9 mouse cellular contexts compared by ENCODE assay signal in the genomic region with DNA sequence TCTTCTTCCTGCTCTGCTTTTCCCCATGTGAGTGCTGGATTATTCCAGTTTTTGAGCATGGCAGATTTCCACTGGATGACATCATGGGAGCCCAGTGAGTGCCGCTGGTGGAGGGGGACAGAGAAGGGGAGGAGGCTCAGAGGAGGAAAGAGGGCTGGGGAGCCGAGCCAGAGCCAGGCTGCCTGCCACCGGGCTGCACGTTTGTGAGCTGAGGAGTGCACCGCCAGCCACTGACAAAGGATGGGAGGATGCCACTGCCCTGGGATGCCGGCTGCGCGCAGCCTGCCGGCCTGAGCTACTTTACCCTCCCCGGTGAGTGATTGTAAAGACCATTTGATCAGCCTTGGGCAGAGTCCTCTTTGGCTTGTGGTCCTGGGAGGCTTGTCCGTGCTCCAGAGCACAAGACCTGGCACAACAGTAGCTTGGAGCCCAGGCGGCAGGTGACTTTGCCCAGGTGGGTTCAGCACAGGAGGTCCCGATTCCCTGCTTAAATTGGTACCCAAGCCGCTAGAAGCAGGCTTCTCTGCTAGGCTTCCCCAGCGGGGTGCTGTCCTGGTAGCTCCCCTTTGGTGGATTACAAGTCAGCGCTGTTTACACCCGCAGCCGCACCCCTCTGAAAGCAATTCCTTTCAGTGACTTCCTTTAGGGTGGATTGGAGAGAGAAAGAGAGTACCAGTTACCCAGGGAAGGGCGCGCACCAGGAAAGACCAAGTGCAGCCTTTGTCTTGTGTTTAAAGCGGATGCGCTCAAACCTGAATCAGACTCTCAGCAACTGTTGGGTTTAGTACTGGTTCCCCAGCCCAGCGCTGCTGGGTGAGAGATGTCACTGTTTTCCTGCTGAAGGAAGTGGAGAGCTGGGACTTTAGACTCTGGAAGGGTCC. TPM values are rescaled to one million over a fixed set of nuclear protein-coding genes. Genes with fewer than 3 reads are reported as not detected.
A peak's percentile ranks its signal among the peaks of the same experiment; 100 is the strongest.
DNase-seq lines count a peak whose midpoint lies in the region; ATAC-seq and TF ChIP-seq lines count a peak whose summit lies in the region.
"Had no signal": no experiment of that assay in that cellular context is flagged by ENCODE, and none has a peak within 500 bp of the region (broad histone marks: within the 10 kb centered on the region; RNA-seq: fewer than 3 reads in every experiment).

March1 (plus strand) TSS at position 30 of the 881 bp plus-strand sequence.

- H3K4me2 ChIP-seq in forebrain, postnatal 0 days (ENCODE audit: low read depth), result peak within 1 kb of the TSS; percentile 73
- peak within 1 kb of the TSS; percentile 46 for H3K4me2 ChIP-seq in neural tube, embryonic 11.5 days (ENCODE audit: low read depth)
- H3K4me2 ChIP-seq in liver, embryonic 12.5 days, result no peak within 1 kb of the TSS
- H3K4me2 ChIP-seq in liver, postnatal 0 days (ENCODE audit: low read depth, low read length), result no peak within 1 kb of the TSS

- ATAC-seq in forebrain, postnatal 0 days, result peak; percentile 97
- ATAC-seq in neural tube, embryonic 11.5 days (ENCODE audit: insufficient read depth, low FRiP score, low TSS enrichment), result peak; percentile 62
- ATAC-seq in liver, embryonic 12.5 days, result no peak
- no peak for ATAC-seq in liver, postnatal 0 days
- ATAC-seq in activated CD4-positive, CD25-positive, alpha-beta regulatory T cell, adult 4 months, result no peak

- peaks cover 23% of the 10 kb centered on the region for H3K27me3 ChIP-seq in E14TG2a.4 (ENCODE audit: insufficient read depth, low read length)
- no peaks in the 10 kb centered on the region for H3K27me3 ChIP-seq in forebrain, postnatal 0 days (ENCODE audit: insufficient read depth, low read length)
- no peaks in the 10 kb centered on the region for H3K27me3 ChIP-seq in neural tube, embryonic 11.5 days (ENCODE audit: control insufficient read depth, insufficient read depth, low read length)
- peaks cover 15% of the 10 kb centered on the region for H3K27me3 ChIP-seq in liver, embryonic 12.5 days (replicated peaks)
- H3K27me3 ChIP-seq in liver, postnatal 0 days (ENCODE audit: insufficient read depth, low read length), result no peaks in the 10 kb centered on the region

- peak within 1 kb of the TSS; percentile 93 for H3K9ac ChIP-seq in forebrain, postnatal 0 days
- H3K9ac ChIP-seq in neural tube, embryonic 11.5 days (ENCODE audit: low read length), result 0 out of 2 replicates have a peak within 1 kb of the TSS, but pooled peaks have one; percentile 23
- no peak within 1 kb of the TSS for H3K9ac ChIP-seq in liver, embryonic 12.5 days
- no peak within 1 kb of the TSS for H3K9ac ChIP-seq in liver, postnatal 0 days (replicated peaks)
- H3K9ac ChIP-seq: liver, embryonic 14.5 days had no signal

- WGBS in forebrain, postnatal 0 days, result under 1% methylated on average over 23 of the region's 23 CpGs
- WGBS in neural tube, embryonic 11.5 days, result under 1% methylated on average over 23 of the region's 23 CpGs
- WGBS in liver, embryonic 12.5 days (ENCODE audit: insufficient replicate concordance), result 6% methylated on average over 23 of the region's 23 CpGs
- WGBS in liver, postnatal 0 days (ENCODE audit: insufficient replicate concordance), result 3% methylated on average over 23 of the region's 23 CpGs

- no peaks in the 10 kb centered on the region for H3K9me3 ChIP-seq in E14TG2a.4 (ENCODE audit: low read length)
- H3K9me3 ChIP-seq in forebrain, postnatal 0 days (ENCODE audit: low read length), result no peaks in the 10 kb centered on the region
- H3K9me3 ChIP-seq in neural tube, embryonic 11.5 days (ENCODE audit: control insufficient read depth, low read length), result no peaks in the 10 kb centered on the region
- H3K9me3 ChIP-seq in liver, embryonic 12.5 days (replicated peaks), result no peaks in the 10 kb centered on the region
- H3K9me3 ChIP-seq in liver, postnatal 0 days (ENCODE audit: low read length), result no peaks in the 10 kb centered on the region

- TF ChIP-seq CTCF in E14TG2a.4 (conservative IDR thresholded peaks at IDR 0.05; ENCODE audit: low read length), result no peak
- TF ChIP-seq CTCF in forebrain, postnatal 0 days (IDR thresholded peaks at IDR 0.05; ENCODE audit: low read depth), result no peak
- TF ChIP-seq CTCF in liver, postnatal 0 days (IDR thresholded peaks at IDR 0.05; ENCODE audit: low read depth), result no peak

- TF ChIP-seq EP300 in liver, postnatal 0 days (IDR thresholded peaks at IDR 0.05; ENCODE audit: low read depth), result no peak

- H3K36me3 ChIP-seq in E14TG2a.4 (ENCODE audit: insufficient read depth, low read length), result no peaks in the 10 kb centered on the region
- H3K36me3 ChIP-seq in forebrain, postnatal 0 days (ENCODE audit: insufficient read depth), result no peaks in the 10 kb centered on the region
- H3K36me3 ChIP-seq in neural tube, embryonic 11.5 days (ENCODE audit: control insufficient read depth, insufficient read depth, low read length), result no peaks in the 10 kb centered on the region
- H3K36me3 ChIP-seq in liver, embryonic 12.5 days, result no peaks in the 10 kb centered on the region
- H3K36me3 ChIP-seq in liver, postnatal 0 days (replicated peaks; ENCODE audit: insufficient read depth, low read length), result no peaks in the 10 kb centered on the region

- H3K4me3 ChIP-seq in E14TG2a.4 (replicated peaks; ENCODE audit: low read length), result peak within 1 kb of the TSS; percentile 76
- peak within 1 kb of the TSS; percentile 65 for H3K4me3 ChIP-seq in forebrain, postnatal 0 days (ENCODE audit: low read depth, low read length)
- H3K4me3 ChIP-seq in neural tube, embryonic 11.5 days (ENCODE audit: low read depth, low read length), result peak within 1 kb of the TSS; percentile 20
- no peak within 1 kb of the TSS for H3K4me3 ChIP-seq in liver, embryonic 12.5 days
- H3K4me3 ChIP-seq in liver, postnatal 0 days (ENCODE audit: low read depth, low read length), result no peak within 1 kb of the TSS

- peak within 1 kb of the TSS; percentile 86 for H3K27ac ChIP-seq in forebrain, postnatal 0 days (ENCODE audit: low read depth, low read length)
- H3K27ac ChIP-seq in neural tube, embryonic 11.5 days (ENCODE audit: low read depth, low read length), result no peak within 1 kb of the TSS
- no peak within 1 kb of the TSS for H3K27ac ChIP-seq in liver, embryonic 12.5 days
- H3K27ac ChIP-seq in liver, postnatal 0 days (ENCODE audit: low read depth), result no peak within 1 kb of the TSS
- H3K27ac ChIP-seq: liver, embryonic 14.5 days had no signal

- H3K4me1 ChIP-seq in E14TG2a.4 (replicated peaks; ENCODE audit: low read depth, low read length), result peaks cover 12% of the 10 kb centered on the region; the same call in 1 of the 2 replicates
- H3K4me1 ChIP-seq in forebrain, postnatal 0 days (ENCODE audit: insufficient read depth), result 0 out of 2 replicates have a peak, but pooled peaks cover 4% of the 10 kb centered on the region
- H3K4me1 ChIP-seq in neural tube, embryonic 11.5 days (ENCODE audit: control insufficient read depth, insufficient read depth, low read length), result no peaks in the 10 kb centered on the region
- H3K4me1 ChIP-seq in liver, embryonic 12.5 days, result no peaks in the 10 kb centered on the region
- H3K4me1 ChIP-seq in liver, postnatal 0 days (ENCODE audit: insufficient read depth), result no peaks in the 10 kb centered on the region

- peak; percentile 2 to 5 for DNase-seq in cerebellum, adult 18-20 months
- peak; percentile 87 for DNase-seq in forebrain, postnatal 0 days
- peak; percentile 53 for DNase-seq in left cerebral cortex, adult 11 months (ENCODE audit: low spot score)
- DNase-seq in neural tube, embryonic 11.5 days (ENCODE audit: low spot score), result peak; percentile 29
- no peak for DNase-seq in liver, postnatal 0 days

RNA-seq across cellular contexts. Expression of gene March1, which starts in this region (rescaled TPM):
- total RNA-seq in forebrain, postnatal 0 days (2014; rRNA removed), result 57.3 and 77.2 TPM in 2 replicates
- polyA plus RNA-seq in forebrain, postnatal 0 days (2015; fragmentation: Nextera tagmentation; extraction: Ambion mirVana), result 22.0 and 40.0 TPM in 2 replicates
- polyA plus RNA-seq in neural tube, embryonic 11.5 days (2014; fragmentation: Nextera tagmentation; extraction: Ambion mirVana), result 2.5 and 2.6 TPM in 2 replicates
- 0.23 and 0.30 TPM in 2 replicates for polyA plus RNA-seq in liver, embryonic 12.5 days (2016; fragmentation: Nextera tagmentation; extraction: Ambion mirVana)
- 0.92 and 1.4 TPM in 2 replicates for polyA plus RNA-seq in liver, postnatal 0 days (2015; fragmentation: Nextera tagmentation; extraction: Ambion mirVana)
- polyA plus RNA-seq in activated CD4-positive, CD25-positive, alpha-beta regulatory T cell, adult 4 months (2017; shearing (Covaris generic)), result 1 to 10 TPM; 1.2 to 1.6 TPM

Comparison
In these comparisons a context has a peak if more than half of its experiments do, and no peak if none do; other contexts are left out.
1. H3K4me3 ChIP-seq: peak in E14TG2a.4 (single experiment), forebrain, postnatal 0 days (single experiment) and neural tube, embryonic 11.5 days (single experiment); none in liver, embryonic 12.5 days (single experiment) and liver, postnatal 0 days (single experiment).
2. ATAC-seq: peak in forebrain, postnatal 0 days (single experiment) and neural tube, embryonic 11.5 days (single experiment); none in liver, embryonic 12.5 days (single experiment), liver, postnatal 0 days (single experiment) and activated CD4-positive, CD25-positive, alpha-beta regulatory T cell, adult 4 months (single experiment).
3. H3K4me2 ChIP-seq: peak in forebrain, postnatal 0 days (single experiment) and neural tube, embryonic 11.5 days (single experiment); none in liver, embryonic 12.5 days (single experiment) and liver, postnatal 0 days (single experiment).
4. H3K9ac ChIP-seq: peak in forebrain, postnatal 0 days (single experiment) and neural tube, embryonic 11.5 days (single experiment); none in liver, embryonic 12.5 days (single experiment) and liver, postnatal 0 days (single experiment).